Mouse (Mus musculus) heart, postnatal 14 days (tissue): ENCODE data around the gene Art1. TPM values are rescaled to one million over a fixed set of nuclear protein-coding genes. Genes with fewer than 3 reads are reported as not detected.

Source experiments
- DNase-seq, 2 experiments: peaks; one replicate each; pipeline ENCODE4 v3.0.0; 2021 to 2022
- intact Hi-C: fragments of 180-260 bp; cut with DNase I; formaldehyde crosslinking; loops from one replicate; pipeline ENCODE4 v1.15.1; 2025
- long read RNA-seq, 2 experiments: library from polyadenylated mRNA; stranded (forward); transcript quantifications; one replicate each; pipeline ENCODE4 v2.0.0; 2021
- total RNA-seq, 2 experiments: library from RNA; stranded (reverse); gene quantifications; 2 replicates each; pipeline ENCODE4 v1.2.3; 2021

The Art1 gene
- 100 to 1,000 TPM; 131 to 158 TPM for total RNA-seq
- long read RNA-seq, experiment 1, transcript Art1-201 (5 exons, 1,425 nt), result major isoform, 105 of 163 reads
- long read RNA-seq, experiment 1, partial matches to known transcripts, result 42 of 163 reads
- long read RNA-seq, experiment 1, other reads (novel, unspliced or antisense), result 16 of 163 reads
- long read RNA-seq, experiment 2, transcript Art1-201 (5 exons, 1,425 nt), result major isoform, 108 of 152 reads
- long read RNA-seq, experiment 2, partial matches to known transcripts, result 26 of 152 reads
- long read RNA-seq, experiment 2, other reads (novel, unspliced or antisense), result 18 of 152 reads

DNA sequence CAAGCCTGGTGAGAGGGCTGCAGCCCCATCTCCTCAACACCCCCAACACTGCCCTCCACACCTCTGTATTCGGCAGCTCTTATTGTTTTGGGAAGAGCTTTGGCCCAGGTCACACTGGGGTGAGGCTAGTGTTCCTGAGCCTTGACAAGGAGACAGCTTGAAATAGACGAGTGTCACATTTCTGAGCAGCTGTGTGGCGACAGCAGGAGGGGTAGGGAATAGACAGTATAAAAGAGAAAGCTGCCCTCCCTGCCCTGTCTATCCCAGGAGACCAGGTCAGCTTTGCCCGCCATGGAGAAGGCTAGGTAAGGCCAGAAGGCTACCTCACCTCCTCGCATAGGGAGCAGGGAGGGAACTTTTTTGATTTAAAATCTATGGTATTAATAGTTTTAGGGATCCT lies at the start of gene Art1:
TSS of gene Art1 (plus strand) at position 257 of the 400 bp plus-strand sequence.
- peak in 1 of 2 experiments; percentile 44 for DNase-seq
- intact Hi-C loops, result no loop called here

DNA sequence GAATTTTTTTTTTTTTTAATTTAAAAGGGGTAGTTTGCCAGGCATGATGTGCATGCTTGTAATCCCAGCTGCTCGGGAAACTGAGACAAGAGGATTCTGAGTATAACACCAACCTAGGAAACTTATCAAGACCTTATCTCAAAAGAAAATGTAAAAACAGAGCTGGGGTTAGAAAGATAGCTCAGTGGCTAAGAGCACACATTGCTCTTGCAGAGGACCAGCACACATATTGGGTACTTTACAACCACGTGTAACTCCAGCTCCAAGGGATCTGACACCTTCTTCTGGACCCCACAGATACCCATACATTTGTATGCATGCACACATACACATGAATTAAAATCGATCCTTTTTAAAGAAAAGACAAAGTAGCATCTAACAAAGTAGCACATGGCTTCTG lies 40.2 kb upstream of the Art1 start:
- intact Hi-C loops, result no loop called here
- DNase-seq, result no peak

DNA sequence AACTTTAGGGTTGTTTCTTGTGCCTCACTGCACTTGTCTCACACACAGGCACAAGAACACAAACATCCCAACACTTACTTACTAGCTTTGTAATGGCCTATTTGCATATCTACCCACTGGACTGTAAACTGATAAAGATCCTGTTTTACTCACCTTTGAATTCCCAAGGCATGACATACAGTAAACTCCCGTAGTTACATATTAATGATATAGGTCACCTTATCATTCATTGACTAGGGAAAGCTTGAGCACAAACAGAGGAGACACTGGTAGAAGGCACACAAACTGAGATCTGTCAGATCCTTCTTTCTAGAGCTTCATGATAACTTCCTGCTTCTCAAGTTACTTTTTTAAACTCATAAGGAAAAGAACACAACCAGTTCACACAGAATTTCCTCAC lies 39.3 kb upstream of the Art1 start:
- DNase-seq, result no peak
- intact Hi-C loops, result no loop called here

DNA sequence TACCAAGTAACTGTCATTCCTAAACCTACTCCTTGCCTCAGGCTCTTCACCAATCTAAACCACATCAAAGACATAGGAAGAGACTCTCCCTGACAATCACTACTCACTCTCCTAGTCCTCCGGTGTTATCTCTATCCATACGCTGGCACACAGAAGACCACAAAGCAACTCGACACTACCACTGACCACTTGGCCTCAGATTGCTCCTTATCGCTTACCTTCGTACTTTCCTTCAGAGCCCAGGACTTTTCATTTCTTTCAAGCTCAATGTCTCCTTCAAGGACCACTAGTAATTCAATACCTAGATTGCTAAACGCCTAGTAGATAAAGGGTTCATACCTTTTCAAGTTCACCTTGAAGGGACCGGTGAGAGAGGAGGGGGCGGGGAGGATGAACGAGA lies 37.7 kb upstream of the Art1 start:
- intact Hi-C loops, result no loop called here
- no peak for DNase-seq

DNA sequence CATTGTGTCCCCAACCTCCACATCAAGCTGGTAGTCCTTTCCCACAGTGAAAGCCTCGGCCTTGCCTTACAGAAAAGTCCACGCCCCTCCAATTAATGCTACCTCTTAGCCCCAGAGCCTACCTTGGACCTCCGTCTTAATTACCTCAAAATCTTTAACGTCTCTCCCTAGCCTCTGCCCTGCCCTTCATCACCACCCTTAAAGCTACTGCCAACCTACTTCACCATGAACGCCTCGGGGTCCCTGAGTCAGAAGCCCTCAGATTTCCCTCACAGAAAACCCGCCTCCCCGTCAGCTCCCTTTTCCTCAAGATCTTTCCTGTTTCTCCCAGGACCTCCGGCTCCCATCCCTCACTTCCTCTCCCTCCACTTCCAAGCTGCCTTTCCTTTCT lies 36.9 kb upstream of the Art1 start:
- intact Hi-C loops, result no loop called here
- DNase-seq, result no peak

DNA sequence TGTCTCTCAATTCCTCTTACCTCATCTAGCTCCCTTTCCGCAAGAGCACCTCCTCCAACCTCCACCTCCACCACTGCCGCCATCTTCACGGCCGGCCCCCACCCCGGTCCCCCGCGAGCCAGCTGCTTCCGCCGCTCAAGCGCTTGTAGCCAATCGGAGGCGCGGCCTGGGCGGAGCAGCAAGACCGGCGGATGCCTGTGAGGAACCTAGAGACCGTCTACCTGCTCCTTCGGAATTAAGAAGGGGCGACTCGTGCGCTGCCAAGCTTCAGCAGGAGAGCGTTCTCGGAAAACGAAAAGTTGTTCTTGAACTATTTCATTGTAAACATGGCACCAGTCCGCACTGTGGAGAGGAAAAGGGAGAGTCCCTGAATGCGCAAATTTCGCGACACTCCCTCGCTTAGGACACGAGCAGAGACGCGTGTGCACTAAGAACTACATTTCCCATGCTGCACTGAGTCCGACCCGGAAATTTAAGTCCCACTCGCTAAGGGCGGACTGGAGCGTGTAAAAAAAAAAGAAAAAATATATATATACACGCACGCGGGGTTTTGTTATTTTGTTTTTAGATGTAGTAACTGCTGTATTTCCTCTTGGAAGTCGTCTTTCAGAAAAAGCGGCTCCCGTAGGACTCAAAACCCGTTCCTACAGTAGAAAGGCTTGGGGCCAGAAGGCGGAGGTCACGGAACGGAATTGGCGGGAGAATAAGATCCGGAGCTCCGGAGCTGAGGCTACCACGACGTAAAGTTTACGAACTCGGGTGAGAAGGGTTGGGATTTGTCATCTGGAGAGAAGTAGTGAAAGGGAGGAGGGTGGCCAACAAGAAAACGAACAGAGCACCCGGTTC lies 36.3 kb upstream of the Art1 start, which contains the start of the genes Rnf121, Xndc1 and Xntrpc:
TSS of gene Rnf121 (minus strand) at position 424 of the 846 bp plus-strand sequence.
TSS of gene Xndc1 (plus strand) at position 466 of the 846 bp plus-strand sequence.
TSS of gene Xntrpc (plus strand) at position 668 of the 846 bp plus-strand sequence.
- peak; percentile 92 to 93 for DNase-seq
- intact Hi-C loops, result no loop called here

DNA sequence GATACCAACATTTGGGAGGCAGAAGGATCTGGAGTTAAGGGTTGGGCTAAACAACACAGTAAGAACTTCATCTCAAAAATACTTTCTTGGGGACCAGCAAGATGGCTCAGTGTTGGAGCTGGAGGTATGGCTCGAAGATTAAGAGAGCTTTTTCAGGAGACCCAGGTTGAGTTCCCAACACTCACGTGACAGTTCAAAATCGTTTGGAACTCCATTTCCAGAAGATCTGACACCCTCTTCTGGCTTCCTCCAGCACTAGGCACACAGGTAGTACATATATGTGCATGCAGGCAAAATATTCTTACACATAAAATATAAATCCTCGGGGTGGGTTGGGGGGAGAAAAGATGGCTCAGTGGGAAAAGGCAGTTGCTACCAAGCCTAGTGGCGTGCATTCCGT lies 35.2 kb upstream of the Art1 start:
- intact Hi-C loops, result no loop called here
- no peak for DNase-seq

DNA sequence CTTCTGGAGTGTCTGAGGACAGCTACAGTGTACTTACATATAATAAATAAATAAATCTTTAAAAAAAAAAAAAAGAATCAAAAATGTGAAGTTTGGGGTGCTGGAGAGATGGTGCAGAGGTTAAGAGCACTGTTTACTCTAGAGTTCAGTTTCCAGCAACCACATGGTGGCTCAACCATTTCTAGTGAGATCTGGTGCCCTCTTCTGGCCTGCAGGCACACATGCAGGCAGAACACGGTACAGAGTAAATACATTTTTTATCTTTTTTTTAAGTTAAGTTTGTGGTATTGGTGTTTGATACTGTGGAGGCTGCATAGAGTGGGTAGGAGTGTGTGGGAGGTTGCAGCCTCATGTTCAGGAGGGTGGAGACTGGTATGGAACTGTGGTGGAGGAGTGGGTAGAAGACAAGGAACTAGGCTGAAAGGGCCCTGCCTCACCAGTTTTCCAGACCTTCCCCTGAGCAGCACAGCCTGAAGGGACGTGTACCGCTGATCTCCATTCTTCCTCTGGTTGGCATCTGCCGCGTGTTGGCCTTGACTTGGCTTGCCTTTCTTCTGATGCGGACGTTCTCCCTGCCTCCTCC lies 24.7 kb upstream of the Art1 start:
- DNase-seq, result peak in 1 of 2 experiments; percentile 26
- intact Hi-C loops, result loop anchor here (2.0 kb wide), 1 partner anchor 78 kb away; no protein-coding TSS in a partner anchor

DNA sequence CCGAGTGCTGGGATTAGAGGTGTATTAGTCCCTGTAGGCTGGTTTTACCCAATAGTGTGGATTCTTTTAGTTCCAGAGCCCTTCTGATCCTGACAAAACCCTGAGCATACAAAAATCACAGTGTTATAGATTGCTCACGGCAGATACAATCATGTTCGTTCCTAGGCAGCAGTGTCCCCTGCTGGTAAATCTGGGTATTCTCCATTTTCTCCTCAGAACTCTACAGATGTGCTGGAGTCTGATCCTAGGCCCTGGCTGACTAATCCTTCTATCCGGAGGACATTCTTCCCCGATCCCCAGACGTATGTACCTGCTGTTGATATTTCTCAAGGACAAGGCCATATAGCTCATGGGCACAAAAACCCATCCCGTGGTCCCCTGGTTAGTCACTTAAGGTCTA lies 23.0 kb upstream of the Art1 start:
- intact Hi-C loops, result loop anchor here (2.0 kb wide), 2 partner anchors 160 to 426 kb away; no protein-coding TSS in a partner anchor
- DNase-seq, result peak; percentile 22 to 51

DNA sequence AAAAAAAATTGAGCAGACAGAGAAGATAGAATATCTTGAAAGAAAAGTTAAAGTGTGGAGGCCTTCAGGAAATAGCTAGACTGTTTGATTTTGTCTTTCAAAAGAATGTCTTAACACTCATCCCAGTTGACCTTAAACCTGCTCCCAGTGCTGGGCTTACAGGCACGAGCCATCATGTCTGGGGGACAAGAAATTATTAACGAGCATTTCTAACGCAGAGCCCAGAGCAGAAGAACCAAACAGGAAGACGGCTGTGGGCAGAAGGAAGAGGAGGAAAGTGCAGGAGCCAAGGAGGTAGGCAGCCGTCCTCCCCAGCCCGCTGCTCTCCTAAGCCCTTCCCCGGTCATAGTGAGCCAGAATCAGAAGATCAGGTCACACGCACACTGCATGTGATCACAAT lies 21.2 kb upstream of the Art1 start:
- no peak for DNase-seq
- intact Hi-C loops, result no loop called here

DNA sequence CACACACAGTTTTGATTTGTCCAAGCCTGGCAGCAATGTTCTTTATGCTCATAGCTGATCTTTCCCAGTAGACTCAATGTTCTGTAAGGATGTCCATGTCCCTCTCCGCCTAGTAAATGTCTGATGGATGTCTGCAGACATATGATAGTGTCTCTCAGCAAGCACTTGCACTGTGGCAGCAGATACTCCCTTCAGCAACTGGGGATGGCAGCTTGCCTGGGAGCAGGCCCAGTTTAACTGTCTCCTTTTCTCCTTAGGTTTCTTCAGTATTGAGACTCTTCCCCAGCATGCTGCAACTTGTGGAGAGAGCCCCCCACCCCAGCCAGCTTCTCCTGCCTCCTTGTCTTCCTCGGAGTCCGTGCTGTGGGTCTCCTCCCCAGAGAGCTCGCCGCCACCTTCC lies 19.8 kb upstream of the Art1 start:
- intact Hi-C loops, result no loop called here
- no peak for DNase-seq

DNA sequence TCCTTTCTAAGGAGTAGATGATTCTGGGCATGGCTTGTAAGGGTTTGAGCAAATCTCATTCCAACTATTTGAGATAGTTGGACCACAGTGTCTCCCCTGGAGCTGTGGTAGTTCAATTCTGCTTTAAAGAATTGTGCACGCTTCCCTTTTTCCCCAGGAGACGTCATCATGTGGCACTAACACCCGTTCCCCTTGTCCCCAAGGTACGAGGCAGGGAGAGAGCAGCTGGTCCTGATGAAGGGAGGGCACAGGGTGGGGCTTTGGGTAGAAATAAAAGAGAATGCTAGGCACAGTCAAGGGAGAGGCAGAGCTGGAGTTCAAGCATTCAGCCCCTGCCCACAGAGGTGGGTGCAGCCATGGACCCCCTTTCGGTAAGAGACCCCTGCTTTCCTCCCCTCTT lies 18.7 kb upstream of the Art1 start, which contains the start of gene Trpc2:
TSS of gene Trpc2 (plus strand) at position 301 of the 400 bp plus-strand sequence.
- intact Hi-C loops, result no loop called here
- no peak for DNase-seq

DNA sequence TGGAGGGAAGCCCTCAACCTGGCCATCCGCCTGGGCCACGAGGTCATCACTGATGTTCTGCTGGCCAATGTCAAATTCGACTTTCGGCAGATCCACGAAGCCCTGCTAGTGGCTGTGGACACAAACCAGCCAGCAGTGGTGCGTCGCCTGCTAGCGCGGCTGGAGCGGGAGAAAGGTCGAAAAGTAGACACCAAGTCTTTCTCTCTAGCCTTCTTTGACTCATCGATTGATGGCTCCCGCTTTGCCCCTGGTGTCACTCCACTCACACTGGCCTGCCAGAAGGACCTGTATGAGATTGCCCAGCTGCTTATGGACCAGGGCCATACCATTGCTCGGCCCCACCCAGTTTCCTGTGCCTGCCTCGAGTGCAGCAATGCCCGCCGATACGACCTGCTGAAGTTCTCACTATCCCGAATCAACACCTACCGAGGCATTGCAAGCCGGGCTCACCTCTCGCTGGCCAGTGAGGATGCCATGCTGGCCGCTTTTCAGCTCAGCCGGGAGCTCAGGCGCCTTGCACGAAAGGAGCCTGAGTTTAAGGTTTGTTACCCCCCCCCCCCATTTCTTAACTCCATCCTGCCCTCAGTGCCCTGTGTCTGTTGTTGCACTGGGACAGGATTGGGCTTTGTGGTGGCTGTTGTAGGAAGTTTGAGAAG lies 17.4 kb upstream of the Art1 start:
- no peak for DNase-seq
- intact Hi-C loops, result no loop called here

DNA sequence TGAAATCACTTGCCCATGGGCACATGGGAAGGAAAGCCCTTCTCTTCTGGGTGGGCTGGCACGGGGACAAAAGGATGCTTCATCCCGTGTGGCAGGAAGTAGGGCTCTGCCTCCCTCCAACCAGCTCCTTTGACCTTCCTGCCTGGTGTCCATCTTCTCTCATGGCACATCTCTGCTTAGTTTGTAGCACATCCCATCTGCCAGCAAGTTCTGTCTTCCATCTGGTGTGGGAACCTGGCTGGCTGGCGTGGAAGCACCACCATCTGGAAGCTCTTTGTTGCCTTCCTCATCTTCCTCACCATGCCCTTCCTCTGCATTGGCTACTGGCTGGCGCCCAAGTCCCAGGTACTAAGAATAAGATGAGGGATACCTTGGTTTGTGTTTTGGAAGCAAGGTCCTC lies 14.2 kb upstream of the Art1 start:
- no peak for DNase-seq
- intact Hi-C loops, result no loop called here

DNA sequence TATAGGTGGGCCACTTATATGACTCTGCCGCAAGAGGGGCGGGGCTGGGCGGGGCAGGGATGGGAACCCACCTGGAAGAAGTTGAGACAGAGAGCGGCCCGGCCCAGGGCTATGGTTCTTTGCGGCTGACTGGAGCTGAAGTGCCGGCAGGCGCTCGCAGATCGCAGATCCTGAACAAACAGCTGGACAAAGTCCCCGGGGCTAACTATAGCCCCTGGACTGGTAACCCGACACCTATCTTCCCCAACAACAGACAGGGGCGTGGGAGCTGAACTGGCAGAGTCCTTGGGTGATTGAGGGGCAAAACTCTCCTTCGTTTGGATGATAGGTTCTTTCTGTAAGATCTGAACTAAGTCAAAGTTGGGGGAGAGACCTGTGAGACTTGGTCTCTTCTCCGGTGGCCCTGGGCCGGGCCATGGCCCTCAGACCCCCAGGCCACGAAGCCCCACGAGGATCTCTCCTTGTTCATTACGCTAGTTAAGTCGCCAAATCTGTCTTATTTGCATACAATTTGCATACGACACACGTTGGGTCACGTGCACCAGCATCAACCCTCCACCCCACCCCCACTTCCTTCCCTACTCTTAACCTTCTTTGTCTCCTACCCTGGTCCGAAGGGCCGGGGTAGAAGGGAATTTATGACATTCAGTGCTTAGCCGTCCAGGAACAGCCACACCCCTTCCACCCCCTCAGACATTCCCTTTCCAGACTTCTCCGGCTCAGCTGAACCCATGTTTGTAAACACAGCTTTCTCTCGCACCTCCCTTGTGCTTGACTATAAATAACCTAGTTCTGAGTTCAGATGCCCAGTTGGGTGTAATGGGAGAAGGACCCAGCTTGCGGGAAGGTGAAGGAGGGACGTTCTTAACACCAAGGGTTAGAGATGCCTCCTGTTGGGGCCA lies 1.5 kb upstream of the Art1 start:
- peak in 1 of 2 experiments; percentile 38 for DNase-seq
- intact Hi-C loops, result no loop called here

DNA sequence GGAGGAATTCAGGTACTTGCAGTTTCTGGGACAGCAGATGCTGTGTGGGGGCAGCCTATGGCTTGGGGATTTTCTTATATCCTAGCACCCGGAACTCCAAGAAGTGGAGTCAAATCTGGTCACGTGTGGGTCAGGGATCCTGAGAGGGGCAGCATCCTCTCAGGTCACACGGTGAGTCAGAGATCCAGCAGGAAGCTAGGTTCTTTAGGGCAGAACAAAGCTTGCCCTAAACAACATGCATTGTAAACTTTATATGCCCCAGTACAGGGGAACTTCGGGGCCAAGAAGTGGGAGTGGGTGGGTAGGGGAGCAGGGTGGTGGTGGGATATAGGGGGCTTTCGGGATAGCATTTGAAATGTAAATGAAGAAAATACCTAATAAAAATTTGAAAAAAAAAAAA lies 675 bp upstream of the Art1 start:
- no peak for DNase-seq
- intact Hi-C loops, result no loop called here

DNA sequence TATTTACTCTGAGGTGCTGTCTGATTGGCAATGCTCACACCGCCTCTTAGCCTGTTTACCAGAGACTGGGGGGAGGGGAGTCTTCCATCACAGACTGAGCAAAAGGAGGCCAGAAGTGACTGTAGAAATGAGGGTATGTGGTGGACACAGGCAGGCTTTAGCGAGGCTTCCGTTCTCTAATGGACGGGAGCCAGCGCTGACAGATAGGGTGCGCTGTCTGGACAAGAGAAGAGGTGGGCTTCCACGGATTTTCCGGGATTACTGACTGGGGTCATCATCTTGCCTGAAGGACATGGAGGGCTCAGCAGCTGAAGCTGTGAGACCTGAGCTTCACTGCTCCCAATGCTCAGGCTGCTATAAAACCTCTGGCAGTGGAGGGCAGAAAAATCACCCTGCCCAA lies 698 bp downstream of the Art1 start:
- peak in 1 of 2 experiments; percentile 38 for DNase-seq
- intact Hi-C loops, result no loop called here

DNA sequence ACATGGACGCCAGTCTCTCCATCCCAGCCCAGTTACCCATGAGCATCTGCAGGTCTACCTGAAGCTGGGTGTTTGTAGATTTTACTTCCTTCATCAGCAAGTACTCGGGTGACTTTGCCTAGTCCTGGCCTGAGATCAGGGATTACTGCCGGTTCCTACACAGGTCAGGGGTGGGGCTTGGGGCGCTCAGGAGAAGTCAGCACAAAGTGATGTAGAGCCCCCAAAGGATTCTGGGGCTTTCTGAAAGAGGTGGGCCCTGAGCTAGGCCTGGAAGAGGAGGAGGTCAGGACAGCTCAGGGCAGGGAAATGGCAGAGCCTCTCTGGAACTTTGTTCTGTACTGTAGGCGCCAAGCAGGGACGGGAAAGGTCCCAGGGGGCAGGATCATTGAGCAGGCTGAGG lies 1.2 kb downstream of the Art1 start:
- DNase-seq, result no peak
- intact Hi-C loops, result no loop called here

DNA sequence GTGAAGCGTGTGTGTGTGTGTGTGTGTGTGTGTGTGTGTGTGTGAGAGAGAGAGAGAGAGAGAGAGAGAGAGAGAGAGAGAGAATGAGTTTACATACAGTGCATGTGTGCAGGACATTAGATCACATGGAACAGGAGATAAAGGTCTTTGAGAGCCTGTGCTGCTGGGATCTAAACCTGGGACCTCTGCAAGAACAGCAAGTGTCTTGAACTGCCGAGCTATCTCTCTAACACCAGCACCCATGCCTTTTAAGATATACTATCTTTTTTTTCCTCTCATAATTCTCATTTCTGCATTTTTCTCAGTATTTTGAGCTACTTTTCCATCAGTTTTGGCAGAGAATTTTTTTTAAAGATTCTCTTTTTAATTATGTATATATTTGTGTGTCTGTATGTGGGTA lies 2.0 kb downstream of the Art1 start:
- intact Hi-C loops, result no loop called here
- no peak for DNase-seq

DNA sequence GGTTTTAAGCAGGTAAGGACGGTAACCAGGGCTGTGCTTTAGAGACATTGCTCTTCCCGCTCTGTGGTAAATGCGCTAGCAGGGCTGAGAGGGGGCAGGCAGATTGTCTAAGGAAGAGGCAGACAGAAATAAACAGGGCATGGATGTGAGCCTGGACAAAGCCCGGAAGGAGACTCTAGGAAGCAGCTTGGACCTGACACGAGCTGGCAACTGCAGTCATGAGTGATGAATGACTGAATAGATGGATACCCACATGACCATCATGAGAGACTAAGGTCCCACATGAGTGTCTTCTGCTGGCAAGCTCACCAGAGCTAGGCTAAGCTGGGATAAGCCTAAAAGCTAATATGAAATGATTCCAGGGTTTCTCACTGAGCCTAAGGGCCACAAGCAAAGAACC lies 2.6 kb downstream of the Art1 start:
- DNase-seq, result no peak
- intact Hi-C loops, result no loop called here
